Mouse (Mus musculus): ENCODE data around the gene Adgrg1. TPM values are rescaled to one million over a fixed set of nuclear protein-coding genes. Genes with fewer than 3 reads are reported as not detected.

Adgrg1 gene
- polyA plus RNA-seq, 1 experiment from 2014 or later: 16.3 TPM

GRCm38 (mm10) chr8:94989711-94990110, 15.2 kb downstream of the Adgrg1 start:
- Histone ChIP-seq H3K36me3 (ENCODE audit: control insufficient read depth, insufficient read depth, low read length) (no peaks in the 10 kb centered on the region), H3K9ac (ENCODE audit: low read depth, low read length) (no peak overlapping the region), H3K27me3 (replicated peaks; ENCODE audit: control insufficient read depth, insufficient read depth, low read length) (no peaks in the 10 kb centered on the region), H3K4me2 (ENCODE audit: low read depth, low read length) (no peak overlapping the region), H3K27ac (replicated peaks; ENCODE audit: low read depth, low read length) (no peak overlapping the region), H3K9me3 (ENCODE audit: control insufficient read depth, low read length) (no peaks in the 10 kb centered on the region), H3K4me3 (ENCODE audit: low read depth, low read length) (no peak overlapping the region), H3K4me1 (ENCODE audit: control insufficient read depth, insufficient read depth, low read length) (peaks cover 17% of the 10 kb centered on the region; the same call in 1 of the 2 replicates)
- 80% methylated on average over 4 of the region's 4 CpGs for WGBS
- DNase-seq (ENCODE audit: low spot score) (no peak), ATAC-seq (ENCODE audit: low read depth) (no peak)

DNA sequence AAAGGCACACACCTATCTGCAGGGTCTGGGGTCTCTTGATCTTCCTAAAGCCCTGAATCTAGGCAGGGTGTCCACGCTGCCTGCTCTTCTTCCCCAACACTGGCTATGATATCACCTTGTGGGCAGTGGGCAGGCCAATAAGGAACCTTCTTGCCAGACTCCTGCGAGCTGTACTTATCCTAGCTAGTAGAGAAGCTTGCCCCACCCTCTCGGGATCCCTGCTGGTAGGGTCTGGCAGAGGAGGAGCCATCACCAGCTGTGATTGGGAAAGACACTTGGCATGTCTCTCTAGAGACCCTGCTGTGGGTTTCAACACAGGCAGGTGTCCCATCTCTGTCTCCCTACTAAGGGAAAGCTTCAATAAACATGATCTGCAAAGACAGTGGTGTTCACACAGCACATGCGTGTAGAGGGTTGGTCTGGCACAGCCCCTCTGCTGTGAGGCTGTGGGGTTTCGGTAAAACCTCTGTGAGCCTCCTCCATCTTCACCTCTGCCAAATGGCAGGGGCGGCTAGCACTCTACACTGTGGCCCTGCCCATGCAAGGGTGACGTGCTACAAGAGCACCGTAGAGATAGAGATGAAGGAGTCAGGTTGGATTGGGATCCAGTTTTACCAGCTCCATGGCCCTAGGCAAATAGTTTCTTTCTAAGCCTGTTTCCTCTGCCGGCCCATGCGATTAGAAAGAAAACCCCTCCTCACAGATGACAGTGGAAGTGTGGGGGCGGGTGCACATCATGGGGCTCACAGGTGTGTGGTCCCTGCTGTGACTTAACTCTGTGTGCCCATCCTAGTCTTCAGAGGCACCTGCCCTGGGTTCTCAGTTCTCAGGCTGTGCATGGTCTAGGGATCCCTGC, 16.3 kb downstream of the Adgrg1 start:
- Histone ChIP-seq H3K9me3 (ENCODE audit: control insufficient read depth, low read length) (no peaks in the 10 kb centered on the region), H3K4me2 (ENCODE audit: low read depth, low read length) (no peak overlapping the region), H3K4me1 (ENCODE audit: control insufficient read depth, insufficient read depth, low read length) (peaks cover 17% of the 10 kb centered on the region; the same call in 1 of the 2 replicates), H3K27me3 (replicated peaks; ENCODE audit: control insufficient read depth, insufficient read depth, low read length) (no peaks in the 10 kb centered on the region), H3K27ac (replicated peaks; ENCODE audit: low read depth, low read length) (peak overlapping the region; percentile 55; the same call in 1 of the 2 replicates), H3K9ac (ENCODE audit: low read depth, low read length) (no peak overlapping the region), H3K36me3 (ENCODE audit: control insufficient read depth, insufficient read depth, low read length) (no peaks in the 10 kb centered on the region), H3K4me3 (ENCODE audit: low read depth, low read length) (no peak overlapping the region)
- ATAC-seq (ENCODE audit: low read depth): peak; percentile 50
- DNase-seq (ENCODE audit: low spot score): peak; percentile 71
- 45% methylated on average over 11 of the region's 11 CpGs for WGBS

DNA sequence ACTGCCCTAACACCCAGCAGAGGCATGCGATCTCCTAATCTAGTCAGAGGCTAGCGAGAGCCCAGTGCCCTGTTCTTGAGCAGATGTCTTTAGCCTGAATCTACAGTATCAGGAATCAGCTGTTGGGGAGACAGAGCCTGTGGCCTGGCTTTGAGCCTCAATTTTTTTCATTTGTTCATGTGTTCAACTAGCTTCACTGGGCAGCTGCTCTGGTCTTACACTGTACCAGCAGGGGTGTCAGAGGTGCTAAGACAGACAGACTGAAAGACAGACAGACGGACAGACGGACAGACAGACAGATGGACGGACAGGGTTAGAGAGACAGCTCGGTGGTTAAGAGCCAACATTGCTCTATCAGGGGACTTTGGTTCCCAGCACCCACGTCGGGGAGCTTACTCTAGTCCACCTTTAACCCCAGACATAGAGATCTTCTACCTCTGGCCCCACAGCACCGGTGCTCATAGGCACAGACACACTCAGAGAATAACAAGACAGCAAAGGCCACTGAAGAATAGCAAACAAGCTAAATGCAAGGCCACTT, 17.0 kb downstream of the Adgrg1 start:
- 75% methylated on average over 9 of the region's 9 CpGs for WGBS
- Histone ChIP-seq H3K9me3 (ENCODE audit: control insufficient read depth, low read length) (no peaks in the 10 kb centered on the region), H3K36me3 (ENCODE audit: control insufficient read depth, insufficient read depth, low read length) (no peaks in the 10 kb centered on the region), H3K4me2 (ENCODE audit: low read depth, low read length) (no peak overlapping the region), H3K4me3 (ENCODE audit: low read depth, low read length) (no peak overlapping the region), H3K27ac (replicated peaks; ENCODE audit: low read depth, low read length) (0 out of 2 replicates have a peak overlapping the region, but pooled peaks have one; percentile 28), H3K27me3 (replicated peaks; ENCODE audit: control insufficient read depth, insufficient read depth, low read length) (no peaks in the 10 kb centered on the region), H3K4me1 (ENCODE audit: control insufficient read depth, insufficient read depth, low read length) (peaks cover 17% of the 10 kb centered on the region; the same call in 1 of the 2 replicates), H3K9ac (ENCODE audit: low read depth, low read length) (no peak overlapping the region)
- ATAC-seq (ENCODE audit: low read depth): no peak
- no peak for DNase-seq (ENCODE audit: low spot score)

GRCm38 (mm10) chr8:94992010-94992409, 17.5 kb downstream of the Adgrg1 start:
- H3K36me3 ChIP-seq (ENCODE audit: control insufficient read depth, insufficient read depth, low read length): no peaks in the 10 kb centered on the region
- H3K4me2 ChIP-seq (ENCODE audit: low read depth, low read length): no peak overlapping the region
- 70% methylated on average over 4 of the region's 4 CpGs for WGBS
- H3K4me3 ChIP-seq (ENCODE audit: low read depth, low read length): no peak overlapping the region
- no peak overlapping the region for H3K9ac ChIP-seq (ENCODE audit: low read depth, low read length)
- no peak for ATAC-seq (ENCODE audit: low read depth)
- H3K9me3 ChIP-seq (ENCODE audit: control insufficient read depth, low read length): no peaks in the 10 kb centered on the region
- H3K27me3 ChIP-seq (replicated peaks; ENCODE audit: control insufficient read depth, insufficient read depth, low read length): no peaks in the 10 kb centered on the region
- peak overlapping the region; percentile 63; the same call in 1 of the 2 replicates for H3K27ac ChIP-seq (replicated peaks; ENCODE audit: low read depth, low read length)
- DNase-seq (ENCODE audit: low spot score): no peak
- H3K4me1 ChIP-seq (ENCODE audit: control insufficient read depth, insufficient read depth, low read length): peaks cover 18% of the 10 kb centered on the region; the same call in 1 of the 2 replicates

DNA sequence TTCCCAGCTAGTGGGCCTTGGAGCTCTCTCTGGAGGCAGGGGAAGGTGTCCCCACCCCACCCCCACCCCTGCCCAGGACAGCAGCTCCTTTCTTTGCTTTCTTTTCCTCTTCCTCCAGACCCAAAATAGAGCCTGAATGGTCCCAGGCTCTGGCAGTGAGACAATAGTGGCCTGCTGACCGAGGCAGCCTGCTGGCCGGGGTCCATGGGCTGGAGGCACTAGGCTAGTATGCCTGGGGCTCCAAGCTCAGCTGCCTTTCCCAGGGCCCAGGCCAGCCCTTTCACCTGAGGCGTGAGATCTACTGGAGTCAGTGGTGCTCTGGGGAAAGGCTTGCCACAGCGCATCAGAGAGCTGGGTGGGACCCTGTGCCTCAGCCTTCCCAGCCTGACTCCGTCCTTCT, 18.0 kb downstream of the Adgrg1 start:
- H3K9ac ChIP-seq (ENCODE audit: low read depth, low read length): no peak overlapping the region
- no peak for DNase-seq (ENCODE audit: low spot score)
- H3K4me3 ChIP-seq (ENCODE audit: low read depth, low read length): no peak overlapping the region

GRCm38 (mm10) chr8:94992996-94993724, 18.6 kb downstream of the Adgrg1 start:
- H3K9ac ChIP-seq (ENCODE audit: low read depth, low read length): no peak overlapping the region
- no peak for DNase-seq (ENCODE audit: low spot score)

More for the DNA sequence above, 18.0 kb downstream of the Adgrg1 start:
- Histone ChIP-seq H3K9me3 (ENCODE audit: control insufficient read depth, low read length) (no peaks in the 10 kb centered on the region), H3K27ac (replicated peaks; ENCODE audit: low read depth, low read length) (peak overlapping the region; percentile 63), H3K4me2 (ENCODE audit: low read depth, low read length) (no peak overlapping the region), H3K4me1 (ENCODE audit: control insufficient read depth, insufficient read depth, low read length) (peaks cover 20% of the 10 kb centered on the region; the same call in 1 of the 2 replicates), H3K27me3 (replicated peaks; ENCODE audit: control insufficient read depth, insufficient read depth, low read length) (no peaks in the 10 kb centered on the region), H3K36me3 (ENCODE audit: control insufficient read depth, insufficient read depth, low read length) (no peaks in the 10 kb centered on the region)
- no peak for ATAC-seq (ENCODE audit: low read depth)
- WGBS: 39% methylated on average over 5 of the region's 5 CpGs

DNA sequence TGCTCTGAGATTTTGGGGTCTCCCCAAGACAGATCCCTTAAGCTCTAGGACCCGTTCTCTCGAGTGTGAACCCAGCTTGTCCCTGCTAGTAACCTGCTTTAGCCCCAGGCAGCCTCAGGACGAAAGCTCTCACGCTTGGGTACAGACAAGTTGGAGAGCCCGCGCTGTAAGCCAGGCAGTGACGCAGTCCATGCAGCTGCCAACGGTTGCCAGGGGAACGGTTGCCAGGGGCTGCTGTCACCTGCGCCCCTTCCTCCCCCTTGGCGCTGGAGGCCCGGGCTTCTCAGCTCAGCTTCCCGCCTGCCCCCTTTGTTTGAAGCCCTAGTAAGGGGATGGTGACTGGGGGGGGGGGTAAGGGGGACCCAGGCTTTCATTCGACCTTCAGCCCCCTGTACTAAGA, 19.5 kb downstream of the Adgrg1 start:
- DNase-seq (ENCODE audit: low spot score) (peak; percentile 90), ATAC-seq (ENCODE audit: low read depth) (peak; percentile 89)
- Histone ChIP-seq H3K4me1 (ENCODE audit: control insufficient read depth, insufficient read depth, low read length) (peaks cover 20% of the 10 kb centered on the region; the same call in 1 of the 2 replicates), H3K9me3 (ENCODE audit: control insufficient read depth, low read length) (no peaks in the 10 kb centered on the region), H3K36me3 (ENCODE audit: control insufficient read depth, insufficient read depth, low read length) (no peaks in the 10 kb centered on the region), H3K27ac (replicated peaks; ENCODE audit: low read depth, low read length) (peak overlapping the region; percentile 4; the same call in 1 of the 2 replicates), H3K27me3 (replicated peaks; ENCODE audit: control insufficient read depth, insufficient read depth, low read length) (no peaks in the 10 kb centered on the region), H3K4me3 (ENCODE audit: low read depth, low read length) (no peak overlapping the region), H3K4me2 (ENCODE audit: low read depth, low read length) (no peak overlapping the region; the same call in none of the 2 replicates), H3K9ac (ENCODE audit: low read depth, low read length) (peak overlapping the region; percentile 21; the same call in 1 of the 2 replicates)
- 0% methylated on average over 10 of the region's 14 CpGs for WGBS

More at GRCm38 (mm10) chr8:94992996-94993724, 18.6 kb downstream of the Adgrg1 start:
- H3K27ac ChIP-seq (replicated peaks; ENCODE audit: low read depth, low read length): peak overlapping the region; percentile 63; the same call in 1 of the 2 replicates
- ATAC-seq (ENCODE audit: low read depth): no peak
- H3K4me1 ChIP-seq (ENCODE audit: control insufficient read depth, insufficient read depth, low read length): peaks cover 20% of the 10 kb centered on the region; the same call in 1 of the 2 replicates
- no peak overlapping the region for H3K4me2 ChIP-seq (ENCODE audit: low read depth, low read length)
- no peak overlapping the region for H3K4me3 ChIP-seq (ENCODE audit: low read depth, low read length)
- WGBS: 76% methylated on average over 9 of the region's 9 CpGs
- H3K27me3 ChIP-seq (replicated peaks; ENCODE audit: control insufficient read depth, insufficient read depth, low read length): no peaks in the 10 kb centered on the region
- H3K9me3 ChIP-seq (ENCODE audit: control insufficient read depth, low read length): no peaks in the 10 kb centered on the region
- H3K36me3 ChIP-seq (ENCODE audit: control insufficient read depth, insufficient read depth, low read length): no peaks in the 10 kb centered on the region

GRCm38 (mm10) chr8:94994510-94994909, 20.0 kb downstream of the Adgrg1 start:
- H3K9ac ChIP-seq (ENCODE audit: low read depth, low read length): peak overlapping the region; percentile 21; the same call in 1 of the 2 replicates

More at GRCm38 (mm10) chr8:94994510-94994909, 20.0 kb downstream of the Adgrg1 start:
- H3K4me3 ChIP-seq (ENCODE audit: low read depth, low read length): no peak overlapping the region
- ATAC-seq (ENCODE audit: low read depth): no peak
- H3K4me2 ChIP-seq (ENCODE audit: low read depth, low read length): no peak overlapping the region; the same call in 1 of the 2 replicates
- H3K27me3 ChIP-seq (replicated peaks; ENCODE audit: control insufficient read depth, insufficient read depth, low read length): no peaks in the 10 kb centered on the region
- H3K9me3 ChIP-seq (ENCODE audit: control insufficient read depth, low read length): no peaks in the 10 kb centered on the region
- DNase-seq (ENCODE audit: low spot score): no peak
- no peak overlapping the region; the same call in 1 of the 2 replicates for H3K27ac ChIP-seq (replicated peaks; ENCODE audit: low read depth, low read length)
- peaks cover 20% of the 10 kb centered on the region; the same call in 1 of the 2 replicates for H3K4me1 ChIP-seq (ENCODE audit: control insufficient read depth, insufficient read depth, low read length)
- H3K36me3 ChIP-seq (ENCODE audit: control insufficient read depth, insufficient read depth, low read length): no peaks in the 10 kb centered on the region
- 21% methylated on average over 1 of the region's 1 CpGs for WGBS

Data from embryonic facial prominence, embryonic 14.5 days (tissue).